Mouse (Mus musculus) megakaryocyte, embryonic 14.5 days (primary cell): ENCODE measurements around the gene Kif19a. TPM values are rescaled to one million over a fixed set of nuclear protein-coding genes. Genes with fewer than 3 reads are reported as not detected.
A peak's percentile ranks its signal among the peaks of the same experiment; 100 is the strongest.

Experiments used
- H3K27me3 ChIP-seq: replicated peaks from 2 replicates; pipeline ENCODE3; 2012; ENCODE audit warnings: inconsistent platforms
- H3K36me3 ChIP-seq: replicated peaks from 2 replicates; pipeline ENCODE3; 2012; ENCODE audit warnings: low read length, inconsistent platforms, mixed read lengths
- H3K4me1 ChIP-seq: 2 replicates; pipeline ENCODE4 v1.6.1; 2012; ENCODE audit warnings: inconsistent platforms
- H3K4me3 ChIP-seq: replicated peaks from 2 replicates; pipeline ENCODE3; 2012; ENCODE audit warnings: moderate library complexity, mild to moderate bottlenecking, inconsistent platforms
- H3K9me3 ChIP-seq: 2 replicates; pipeline ENCODE4 v1.6.1; 2012; ENCODE audit warnings: inconsistent platforms
- FLI1 ChIP-seq: IDR thresholded peaks from 2 replicates; pipeline ENCODE4 v1.6.1; 2012; ENCODE audit warnings: low read length, inconsistent platforms, mixed read lengths
- GATA1 ChIP-seq: IDR thresholded peaks from 3 replicates; pipeline ENCODE4 v1.6.1; 2012; ENCODE audit warnings: mixed read lengths, low read length, inconsistent platforms, borderline replicate concordance
- polyA plus RNA-seq: library from polyadenylated mRNA; stranded (reverse); fragments of >175 nt; gene quantifications from 2 replicates; pipeline ENCODE4 v1.2.3, GENCODE M21; 2012; ENCODE audit warnings: low replicate concordance; ENCODE audit not compliant: insufficient read depth

The Kif19a gene
- polyA plus RNA-seq, 1 experiment: 4.2 TPM

DNA sequence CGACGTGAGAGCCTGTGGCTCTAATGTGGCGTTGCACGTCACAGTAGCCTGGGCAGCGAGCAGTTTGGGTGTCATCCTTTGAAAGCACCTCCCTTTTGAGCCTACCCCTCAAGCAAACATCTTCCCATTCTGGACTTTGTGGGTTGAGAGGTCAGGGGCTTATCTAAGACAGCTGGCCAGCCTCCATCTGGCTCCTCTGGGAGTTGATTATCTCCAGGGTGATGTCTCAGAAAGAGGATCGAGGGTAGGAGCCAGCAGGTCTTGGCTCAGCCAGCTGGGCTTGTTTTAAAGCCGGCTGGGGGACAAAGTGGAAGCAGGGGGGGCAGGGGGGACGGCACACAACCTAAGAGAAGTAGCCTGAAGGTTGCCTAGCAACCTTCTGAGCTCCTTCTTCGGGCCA is 14.9 kb downstream of the Kif19a start:
- Histone ChIP-seq H3K4me1 (peaks cover 18% of the 10 kb centered on the region), H3K27me3 (peaks cover 100% of the 10 kb centered on the region), H3K9me3 (no peaks in the 10 kb centered on the region), H3K36me3 (no peaks in the 10 kb centered on the region), H3K4me3 (no peak overlapping the region)
- no peak for TF ChIP-seq FLI1
- no peak for TF ChIP-seq GATA1

DNA sequence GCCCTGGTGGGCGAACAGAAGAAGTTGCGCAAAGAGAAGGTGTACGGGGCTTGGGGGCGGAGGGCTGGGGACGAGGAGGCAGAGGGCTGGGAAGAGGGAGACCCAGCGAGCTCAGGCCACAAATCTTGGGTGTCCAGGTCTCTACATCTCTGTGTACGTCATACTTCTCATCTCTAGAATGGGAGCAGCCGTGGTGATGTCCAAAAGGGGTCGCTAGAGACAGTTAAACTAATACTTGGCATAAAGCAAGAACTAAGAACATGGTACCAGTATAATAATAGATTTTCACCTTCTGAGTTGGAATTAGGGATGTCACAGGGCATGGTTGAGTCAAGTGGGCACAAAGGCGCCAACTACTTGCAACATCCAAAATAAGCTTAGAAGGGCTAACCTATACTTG is 20.7 kb downstream of the Kif19a start:
- peaks cover 100% of the 10 kb centered on the region for H3K27me3 ChIP-seq
- H3K4me1 ChIP-seq: peaks cover 26% of the 10 kb centered on the region
- no peaks in the 10 kb centered on the region for H3K36me3 ChIP-seq
- peak overlapping the region; percentile 69 for H3K4me3 ChIP-seq
- TF ChIP-seq FLI1 (no peak), GATA1 (no peak)
- H3K9me3 ChIP-seq: peaks cover 3% of the 10 kb centered on the region; the same call in 1 of the 2 replicates

DNA sequence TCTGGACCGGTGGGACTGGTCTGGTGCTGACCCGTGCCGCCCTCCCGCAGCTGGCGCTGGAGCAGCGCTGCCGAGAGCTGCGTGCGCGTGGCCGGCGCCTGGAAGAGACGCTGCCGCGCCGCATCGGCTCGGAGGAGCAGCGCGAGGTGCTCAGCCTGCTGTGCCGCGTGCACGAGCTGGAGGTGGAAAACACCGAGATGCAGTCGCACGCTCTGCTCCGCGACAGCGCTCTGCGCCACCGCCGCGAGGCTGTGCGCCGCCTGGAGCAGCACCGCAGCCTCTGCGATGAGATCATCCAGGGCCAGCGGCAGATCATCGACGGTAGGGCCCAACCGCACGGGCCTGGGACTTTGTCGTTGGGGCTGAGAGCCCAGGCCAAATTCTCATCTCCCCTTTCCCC is 21.1 kb downstream of the Kif19a start:
- Histone ChIP-seq H3K4me1 (peaks cover 28% of the 10 kb centered on the region), H3K36me3 (no peaks in the 10 kb centered on the region), H3K27me3 (peaks cover 100% of the 10 kb centered on the region), H3K4me3 (peak overlapping the region; percentile 69), H3K9me3 (peaks cover 3% of the 10 kb centered on the region; the same call in 1 of the 2 replicates)
- no peak for TF ChIP-seq FLI1
- TF ChIP-seq GATA1: no peak

DNA sequence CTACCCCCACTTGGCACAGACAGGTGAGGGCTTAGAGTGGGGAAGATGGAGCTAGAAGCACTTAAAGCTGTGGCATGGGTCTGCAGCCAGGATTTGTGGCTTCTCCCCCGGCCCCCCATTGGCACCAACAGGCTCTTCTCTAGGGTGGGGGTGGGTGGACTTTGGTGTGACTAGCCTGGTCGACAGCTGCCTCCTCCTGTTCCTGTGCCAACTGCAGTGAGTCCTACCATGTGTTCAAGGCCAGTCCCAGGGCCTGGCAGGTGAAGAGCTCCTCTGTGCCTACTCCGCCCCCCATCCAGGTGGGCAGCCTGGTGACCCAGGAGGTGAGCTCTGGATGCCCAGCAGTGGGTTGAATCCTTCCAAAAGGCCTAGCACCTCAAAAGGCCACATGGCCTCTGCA is 22.4 kb downstream of the Kif19a start:
- peaks cover 100% of the 10 kb centered on the region for H3K27me3 ChIP-seq
- H3K4me1 ChIP-seq: peaks cover 39% of the 10 kb centered on the region
- no peak overlapping the region for H3K4me3 ChIP-seq
- H3K9me3 ChIP-seq: peaks cover 3% of the 10 kb centered on the region; the same call in 1 of the 2 replicates
- TF ChIP-seq GATA1: no peak
- TF ChIP-seq FLI1: no peak
- H3K36me3 ChIP-seq: no peaks in the 10 kb centered on the region

DNA sequence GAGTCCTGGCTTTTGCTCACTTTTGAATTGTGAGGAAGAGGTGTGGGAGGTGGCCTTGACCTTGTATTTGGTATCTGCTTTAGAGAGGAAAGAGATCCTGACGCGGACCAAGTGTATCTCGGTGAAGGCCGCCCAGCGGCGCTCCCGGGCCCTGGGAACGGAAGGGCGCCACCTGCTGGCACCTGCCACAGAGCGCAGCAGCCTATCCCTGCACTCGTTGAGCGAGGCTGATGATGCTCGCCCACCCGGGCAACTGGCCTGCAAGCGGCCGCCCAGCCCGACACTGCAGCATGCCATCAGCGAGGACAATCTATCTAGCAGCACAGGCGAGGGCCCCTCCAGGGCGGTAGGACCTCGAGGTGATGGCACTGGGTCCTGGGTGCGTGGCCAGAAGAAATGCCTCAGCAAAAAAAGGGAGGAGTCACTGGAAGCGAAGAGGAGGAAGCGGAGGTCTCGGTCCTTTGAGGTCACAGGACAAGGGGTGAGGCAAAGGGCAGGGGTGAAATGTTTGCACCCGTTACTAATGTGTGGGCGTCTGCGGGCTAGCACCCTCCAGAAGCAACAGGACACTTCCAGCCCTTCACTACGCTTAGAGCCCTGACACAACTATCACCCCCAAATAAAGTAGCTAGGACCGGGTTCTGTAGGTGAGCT is 24.0 kb downstream of the Kif19a start:
- TF ChIP-seq FLI1: no peak
- TF ChIP-seq GATA1: no peak
- H3K27me3 ChIP-seq: peaks cover 100% of the 10 kb centered on the region
- H3K4me1 ChIP-seq: peaks cover 51% of the 10 kb centered on the region
- peaks cover 3% of the 10 kb centered on the region; the same call in 1 of the 2 replicates for H3K9me3 ChIP-seq
- H3K4me3 ChIP-seq: peak overlapping the region; percentile 51
- no peaks in the 10 kb centered on the region for H3K36me3 ChIP-seq

DNA sequence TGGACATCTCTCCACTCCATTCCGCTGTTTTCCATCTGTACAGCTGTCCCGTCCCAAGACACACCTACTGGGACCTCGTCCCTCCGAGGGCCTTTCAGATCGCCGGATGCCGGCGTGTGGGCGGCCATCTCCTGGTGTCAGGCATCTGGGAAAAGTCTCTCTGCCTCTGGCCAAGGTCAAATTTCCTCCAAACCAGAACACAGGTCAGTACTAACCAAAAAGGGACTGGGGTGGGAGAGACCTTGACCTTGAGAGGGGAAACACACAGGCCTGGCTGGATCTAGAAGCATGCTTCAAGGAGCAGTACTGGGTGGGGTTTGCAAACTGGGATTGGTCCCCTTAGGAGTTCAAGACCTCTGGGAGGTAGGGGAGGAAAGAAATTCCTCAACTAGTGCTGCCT is 24.5 kb downstream of the Kif19a start:
- Histone ChIP-seq H3K36me3 (no peaks in the 10 kb centered on the region), H3K9me3 (peaks cover 3% of the 10 kb centered on the region; the same call in 1 of the 2 replicates), H3K4me1 (peaks cover 53% of the 10 kb centered on the region), H3K4me3 (no peak overlapping the region), H3K27me3 (peaks cover 99% of the 10 kb centered on the region)
- TF ChIP-seq GATA1 (no peak), FLI1 (no peak)

DNA sequence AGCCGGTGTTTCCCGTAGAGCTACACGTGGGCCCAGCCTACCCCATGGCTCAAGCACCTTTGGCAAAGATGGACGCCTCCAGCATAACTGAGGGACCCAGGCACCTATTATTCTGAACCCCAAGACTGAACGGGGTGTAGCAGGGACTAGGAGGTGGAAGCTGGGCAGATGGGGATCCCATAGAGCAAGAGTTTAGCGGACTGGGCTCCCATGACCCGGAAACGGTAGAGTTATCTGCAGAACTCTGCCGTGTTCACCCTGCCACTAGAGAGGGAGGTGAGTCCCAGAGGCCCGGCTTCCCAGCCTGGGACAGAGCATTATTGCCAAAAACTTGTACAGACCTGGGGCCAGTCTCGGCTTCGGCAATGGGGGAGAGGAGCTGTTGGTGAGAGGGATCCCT is 25.0 kb downstream of the Kif19a start:
- Histone ChIP-seq H3K9me3 (peaks cover 3% of the 10 kb centered on the region; the same call in 1 of the 2 replicates), H3K4me3 (no peak overlapping the region), H3K4me1 (peaks cover 56% of the 10 kb centered on the region), H3K36me3 (no peaks in the 10 kb centered on the region), H3K27me3 (peaks cover 99% of the 10 kb centered on the region)
- TF ChIP-seq GATA1 (no peak), FLI1 (no peak)

DNA sequence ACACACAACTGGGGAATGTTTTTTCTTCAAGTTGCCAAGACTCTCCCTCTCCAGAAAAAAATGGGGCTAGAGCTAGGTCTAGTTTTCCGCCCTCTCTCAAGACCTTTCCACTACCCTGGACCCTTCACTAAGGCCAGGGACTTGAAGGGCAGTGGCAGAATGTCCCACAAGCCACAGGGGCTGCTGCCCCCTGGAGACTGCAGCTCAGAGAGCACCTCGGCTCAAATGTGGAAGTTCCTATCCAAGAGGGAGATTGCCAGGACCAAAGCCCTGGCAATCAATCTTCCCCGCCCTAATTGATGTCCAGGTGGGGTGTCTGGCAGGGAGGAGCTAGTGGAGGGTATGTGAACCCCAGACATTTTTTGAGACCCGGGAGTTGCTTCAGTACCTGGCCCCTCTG is 25.7 kb downstream of the Kif19a start:
- no peak overlapping the region for H3K4me3 ChIP-seq
- peaks cover 99% of the 10 kb centered on the region for H3K27me3 ChIP-seq
- peaks cover 3% of the 10 kb centered on the region; the same call in 1 of the 2 replicates for H3K9me3 ChIP-seq
- peaks cover 63% of the 10 kb centered on the region for H3K4me1 ChIP-seq
- no peaks in the 10 kb centered on the region for H3K36me3 ChIP-seq
- TF ChIP-seq GATA1 (no peak), FLI1 (no peak)

DNA sequence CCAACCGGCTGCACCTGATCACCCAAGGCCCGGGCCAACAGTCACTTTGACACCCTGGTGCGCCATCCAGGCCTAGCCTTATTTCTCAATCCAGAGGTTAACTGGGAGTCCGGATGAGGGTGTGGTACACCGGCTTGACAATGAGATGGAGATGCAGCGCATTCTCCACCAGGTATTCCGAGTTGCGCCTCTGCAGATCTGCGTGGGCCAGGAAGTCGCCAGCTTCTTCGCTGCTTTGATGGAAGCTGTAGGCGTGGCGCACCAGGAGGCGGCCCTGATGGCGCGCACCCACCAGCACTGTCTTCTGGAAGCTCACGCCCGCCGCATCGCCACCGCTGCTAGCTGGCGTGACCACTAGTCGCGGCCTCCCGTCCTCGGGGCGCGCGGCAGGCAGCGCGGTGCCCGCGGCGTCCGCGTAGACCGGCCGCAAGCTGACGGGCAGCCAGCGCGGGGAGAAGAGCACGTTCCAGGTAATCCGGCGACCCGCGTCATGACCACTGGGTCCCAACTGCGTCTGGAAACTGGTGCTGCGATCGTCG is 26.2 kb downstream of the Kif19a start:
- Histone ChIP-seq H3K36me3 (no peaks in the 10 kb centered on the region), H3K4me1 (peaks cover 61% of the 10 kb centered on the region), H3K4me3 (peak overlapping the region; percentile 65), H3K27me3 (peaks cover 99% of the 10 kb centered on the region), H3K9me3 (no peaks in the 10 kb centered on the region; the same call in 1 of the 2 replicates)
- TF ChIP-seq GATA1: no peak
- TF ChIP-seq FLI1: no peak

DNA sequence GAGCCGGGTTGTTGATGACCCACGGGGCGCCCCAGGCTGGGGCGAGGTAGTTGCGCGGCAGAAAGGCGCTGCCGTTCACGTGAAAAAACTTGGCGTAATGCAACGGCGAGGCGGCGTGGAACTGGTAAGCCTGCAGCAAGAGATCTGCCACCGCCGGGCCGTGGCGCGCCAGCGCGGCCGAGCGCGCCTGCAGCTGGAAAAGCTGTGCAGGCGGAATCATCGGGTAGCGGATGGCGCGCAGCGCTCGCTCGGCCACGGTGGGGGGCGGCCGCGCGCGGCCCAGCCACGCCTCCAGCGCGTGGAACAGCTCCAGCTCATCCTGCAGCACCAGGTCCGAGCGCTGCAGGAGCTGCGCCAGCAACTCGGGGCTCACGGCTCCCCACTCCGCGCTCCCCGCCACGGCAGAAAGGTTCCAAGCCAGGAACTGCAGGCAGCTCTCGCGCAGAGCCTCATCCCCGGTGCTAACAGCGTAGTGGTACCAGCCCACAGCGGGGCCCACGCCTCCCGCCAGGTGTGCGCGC is 26.8 kb downstream of the Kif19a start:
- H3K27me3 ChIP-seq: peaks cover 99% of the 10 kb centered on the region
- H3K9me3 ChIP-seq: no peaks in the 10 kb centered on the region
- TF ChIP-seq FLI1: no peak
- TF ChIP-seq GATA1: no peak
- H3K4me1 ChIP-seq: peaks cover 58% of the 10 kb centered on the region
- H3K36me3 ChIP-seq: no peaks in the 10 kb centered on the region
- H3K4me3 ChIP-seq: peak overlapping the region; percentile 65

DNA sequence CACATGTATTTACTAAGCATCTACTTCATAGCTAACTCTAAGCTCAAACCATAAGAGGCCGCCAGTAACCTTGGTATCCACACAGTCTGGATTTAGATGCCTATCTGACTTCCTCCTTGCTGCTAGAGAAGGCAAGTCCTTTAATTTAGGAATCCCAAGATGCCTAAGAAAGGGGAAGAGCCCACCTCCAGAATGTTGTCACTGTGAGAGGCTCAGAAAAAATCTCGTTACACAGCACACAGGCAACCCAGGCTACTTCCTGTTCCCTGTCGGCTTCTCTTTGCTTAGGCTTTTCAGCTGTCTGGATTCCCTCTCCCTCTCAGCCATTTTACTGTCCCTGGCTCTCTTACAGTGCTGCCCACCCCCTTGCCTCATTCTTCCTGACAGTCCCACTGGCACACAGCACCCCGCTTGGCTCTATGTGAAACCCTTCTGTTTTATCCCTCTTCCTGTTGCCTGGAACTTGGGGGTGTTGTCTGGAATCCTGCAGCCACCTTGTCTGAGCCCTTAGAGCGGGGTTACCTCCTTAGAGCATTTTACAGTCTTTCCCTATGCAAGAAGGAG is 27.8 kb downstream of the Kif19a start:
- TF ChIP-seq FLI1: no peak
- peaks cover 58% of the 10 kb centered on the region for H3K4me1 ChIP-seq
- peaks cover 99% of the 10 kb centered on the region for H3K27me3 ChIP-seq
- no peaks in the 10 kb centered on the region for H3K9me3 ChIP-seq
- H3K4me3 ChIP-seq: no peak overlapping the region
- H3K36me3 ChIP-seq: no peaks in the 10 kb centered on the region
